Mouse (Mus musculus): ENCODE data around the gene Atf6.

- TF ChIP-seq POLR2A (IDR thresholded peaks at IDR 0.05; ENCODE audit: low read depth, low read length) (no peak), CHD1 (IDR thresholded peaks at IDR 0.05; ENCODE audit: low read depth, low read length) (no peak), CTCF (conservative IDR thresholded peaks at IDR 0.05 in 1 of 2, IDR thresholded peaks at IDR 0.05 in 1 of 2; ENCODE audit: low read depth in 2 of 2, low read length in 2 of 2) (no peak), GABPA (IDR thresholded peaks at IDR 0.05; ENCODE audit: insufficient replicate concordance, low read depth, low read length) (no peak)
These were observed 8.1 kb upstream of the Atf6 start for GRCm38 (mm10) chr1:170875676-170876075.
